Mouse (Mus musculus): ENCODE results near the gene Nudt19. TPM values are rescaled to one million over a fixed set of nuclear protein-coding genes. Genes with fewer than 3 reads are reported as not detected.

Gene Nudt19
- total and polyA plus RNA-seq, 2 experiments from 2014 or later = 76.6 to 133 TPM

GRCm38 (mm10) chr7:35590731-35591191 is 34.7 kb upstream of the Nudt19 start:
- peaks cover 39% of the 10 kb centered on the region for H3K36me3 ChIP-seq (replicated peaks; ENCODE audit: control insufficient read depth, insufficient read depth, low read length)
- 81% methylated on average over 10 of the region's 10 CpGs for WGBS
- TF ChIP-seq EP300 (IDR thresholded peaks at IDR 0.05; ENCODE audit: low read depth) (no peak), CTCF (IDR thresholded peaks at IDR 0.05; ENCODE audit: low read depth) (no peak)
- H3K27me3 ChIP-seq (ENCODE audit: control insufficient read depth, insufficient read depth, low read length) = no peaks in the 10 kb centered on the region
- H3K4me2 ChIP-seq (ENCODE audit: low read depth, low read length) = no peak overlapping the region
- no peaks in the 10 kb centered on the region for H3K9me3 ChIP-seq (replicated peaks; ENCODE audit: control insufficient read depth, low read length)
- ATAC-seq (ENCODE audit: insufficient read depth, low read depth) (no peak), DNase-seq (ENCODE audit: low spot score) (no peak)
- peaks cover 8% of the 10 kb centered on the region for H3K4me1 ChIP-seq (ENCODE audit: control insufficient read depth, insufficient read depth)
- H3K27ac ChIP-seq (ENCODE audit: low read depth) = peak overlapping the region; percentile 39
- H3K9ac ChIP-seq (replicated peaks; ENCODE audit: low read depth, low read length) = no peak overlapping the region
- H3K4me3 ChIP-seq (ENCODE audit: low read depth, low read length) = no peak overlapping the region

GRCm38 (mm10) chr7:35589485-35589884 is 33.4 kb upstream of the Nudt19 start:
- Histone ChIP-seq H3K4me3 (ENCODE audit: low read depth, low read length) (no peak overlapping the region), H3K27ac (ENCODE audit: low read depth) (no peak overlapping the region), H3K9me3 (replicated peaks; ENCODE audit: control insufficient read depth, low read length) (no peaks in the 10 kb centered on the region), H3K36me3 (replicated peaks; ENCODE audit: control insufficient read depth, insufficient read depth, low read length) (peaks cover 26% of the 10 kb centered on the region), H3K4me2 (ENCODE audit: low read depth, low read length) (no peak overlapping the region), H3K27me3 (ENCODE audit: control insufficient read depth, insufficient read depth, low read length) (peaks cover 7% of the 10 kb centered on the region), H3K4me1 (ENCODE audit: control insufficient read depth, insufficient read depth) (peaks cover 15% of the 10 kb centered on the region), H3K9ac (replicated peaks; ENCODE audit: low read depth, low read length) (no peak overlapping the region)
- WGBS = 74% methylated on average over 7 of the region's 7 CpGs
- TF ChIP-seq CTCF (IDR thresholded peaks at IDR 0.05; ENCODE audit: low read depth) (no peak), EP300 (IDR thresholded peaks at IDR 0.05; ENCODE audit: low read depth) (no peak)
- ATAC-seq (ENCODE audit: insufficient read depth, low read depth) (no peak), DNase-seq (ENCODE audit: low spot score) (no peak)

DNA sequence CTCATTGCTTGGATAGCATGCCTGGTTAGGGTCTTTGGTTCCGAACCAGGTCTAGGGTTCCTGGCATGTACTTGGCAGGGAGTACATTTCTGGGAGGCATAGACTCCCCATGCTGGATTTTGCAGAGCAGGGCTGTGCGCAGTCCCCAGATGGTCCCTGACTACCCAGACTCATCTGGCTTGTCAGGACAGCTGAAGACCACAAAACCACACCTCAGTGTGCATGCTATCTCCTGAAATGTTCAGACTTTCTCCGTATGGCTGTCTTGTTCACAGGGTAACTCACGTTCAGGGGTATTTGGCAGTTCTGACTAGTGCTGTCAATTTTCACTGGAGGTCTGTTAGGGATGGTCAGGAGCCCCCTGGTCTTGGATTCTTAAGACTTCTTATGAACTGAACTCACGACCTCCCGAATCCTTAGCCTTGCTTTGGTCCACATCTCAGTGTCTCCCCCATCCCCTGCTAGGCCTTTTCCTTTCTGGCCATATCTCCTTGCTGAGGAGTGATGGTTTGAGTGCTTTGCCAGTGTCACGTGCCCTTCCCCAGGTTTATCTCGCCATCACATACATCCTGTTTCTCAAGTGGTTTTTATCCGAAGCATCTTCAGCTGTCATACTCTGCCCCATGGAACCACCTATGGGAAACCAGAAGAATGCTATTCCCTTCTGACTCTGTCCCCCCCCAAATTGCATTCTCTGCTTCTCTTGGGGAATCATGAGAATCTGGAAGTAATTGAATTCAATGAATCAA is 32.8 kb upstream of the Nudt19 start:
- no peak for TF ChIP-seq CTCF (IDR thresholded peaks at IDR 0.05; ENCODE audit: low read depth)
- ATAC-seq (ENCODE audit: insufficient read depth, low read depth) = no peak
- 71% methylated on average over 9 of the region's 9 CpGs for WGBS
- H3K4me3 ChIP-seq (ENCODE audit: low read depth, low read length) = no peak overlapping the region
- no peak overlapping the region for H3K27ac ChIP-seq (ENCODE audit: low read depth)
- DNase-seq (ENCODE audit: low spot score) = no peak
- H3K36me3 ChIP-seq (replicated peaks; ENCODE audit: control insufficient read depth, insufficient read depth, low read length) = peaks cover 22% of the 10 kb centered on the region
- H3K27me3 ChIP-seq (ENCODE audit: control insufficient read depth, insufficient read depth, low read length) = peaks cover 13% of the 10 kb centered on the region
- H3K9ac ChIP-seq (replicated peaks; ENCODE audit: low read depth, low read length) = no peak overlapping the region
- no peaks in the 10 kb centered on the region for H3K9me3 ChIP-seq (replicated peaks; ENCODE audit: control insufficient read depth, low read length)
- H3K4me1 ChIP-seq (ENCODE audit: control insufficient read depth, insufficient read depth) = peaks cover 18% of the 10 kb centered on the region
- no peak overlapping the region for H3K4me2 ChIP-seq (ENCODE audit: low read depth, low read length)

GRCm38 (mm10) chr7:35587728-35588127 is 31.6 kb upstream of the Nudt19 start:
- Histone ChIP-seq H3K27me3 (ENCODE audit: control insufficient read depth, insufficient read depth, low read length) (peaks cover 24% of the 10 kb centered on the region), H3K4me3 (ENCODE audit: low read depth, low read length) (no peak overlapping the region), H3K36me3 (replicated peaks; ENCODE audit: control insufficient read depth, insufficient read depth, low read length) (peaks cover 11% of the 10 kb centered on the region; the same call in 1 of the 2 replicates), H3K9me3 (replicated peaks; ENCODE audit: control insufficient read depth, low read length) (no peaks in the 10 kb centered on the region), H3K4me1 (ENCODE audit: control insufficient read depth, insufficient read depth) (peaks cover 18% of the 10 kb centered on the region), H3K9ac (replicated peaks; ENCODE audit: low read depth, low read length) (no peak overlapping the region), H3K27ac (ENCODE audit: low read depth) (no peak overlapping the region), H3K4me2 (ENCODE audit: low read depth, low read length) (no peak overlapping the region)
- WGBS = 82% methylated on average over 5 of the region's 5 CpGs
- no peak for ATAC-seq (ENCODE audit: insufficient read depth, low read depth)
- TF ChIP-seq EP300 (IDR thresholded peaks at IDR 0.05; ENCODE audit: low read depth) (no peak), CTCF (IDR thresholded peaks at IDR 0.05; ENCODE audit: low read depth) (no peak)
- DNase-seq (ENCODE audit: low spot score) = no peak

DNA sequence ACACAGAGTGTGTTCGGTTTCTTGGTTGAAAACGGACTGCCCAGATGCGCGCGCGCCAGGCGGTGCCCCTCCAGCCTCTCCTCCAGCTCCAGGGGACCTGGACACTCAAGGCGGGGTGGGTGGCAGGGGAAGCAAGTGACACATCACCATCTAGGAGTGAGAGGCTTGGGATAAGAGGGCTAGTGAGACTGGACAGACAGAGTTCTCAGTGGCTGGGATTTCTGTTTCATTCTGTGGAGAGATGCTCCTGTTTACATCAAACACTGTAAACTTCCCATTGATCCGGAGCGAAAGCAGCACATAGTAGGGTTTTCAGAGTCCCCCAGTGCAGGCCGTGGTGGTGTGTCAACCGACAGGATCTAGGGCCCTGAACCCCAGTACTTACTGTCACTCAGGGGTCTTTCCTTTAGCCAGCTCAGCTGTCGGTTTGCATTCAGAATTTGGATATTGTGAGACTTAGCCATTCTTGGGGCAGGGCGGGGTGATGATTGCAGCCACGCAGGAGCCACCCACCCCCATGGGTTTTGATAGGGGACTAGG is 30.9 kb upstream of the Nudt19 start:
- H3K4me2 ChIP-seq (ENCODE audit: low read depth, low read length) = peak overlapping the region; percentile 87
- DNase-seq (ENCODE audit: low spot score) = no peak
- 24% methylated on average over 15 of the region's 15 CpGs for WGBS
- H3K4me1 ChIP-seq (ENCODE audit: control insufficient read depth, insufficient read depth) = peaks cover 18% of the 10 kb centered on the region
- H3K9me3 ChIP-seq (replicated peaks; ENCODE audit: control insufficient read depth, low read length) = no peaks in the 10 kb centered on the region
- peak overlapping the region; percentile 67; the same call in 1 of the 2 replicates for H3K9ac ChIP-seq (replicated peaks; ENCODE audit: low read depth, low read length)
- no peak for TF ChIP-seq EP300 (IDR thresholded peaks at IDR 0.05; ENCODE audit: low read depth)
- TF ChIP-seq CTCF (IDR thresholded peaks at IDR 0.05; ENCODE audit: low read depth) = no peak
- peak overlapping the region; percentile 81 for H3K4me3 ChIP-seq (ENCODE audit: low read depth, low read length)
- no peak overlapping the region for H3K27ac ChIP-seq (ENCODE audit: low read depth)
- H3K27me3 ChIP-seq (ENCODE audit: control insufficient read depth, insufficient read depth, low read length) = peaks cover 29% of the 10 kb centered on the region
- ATAC-seq (ENCODE audit: insufficient read depth, low read depth) = no peak
- H3K36me3 ChIP-seq (replicated peaks; ENCODE audit: control insufficient read depth, insufficient read depth, low read length) = peaks cover 4% of the 10 kb centered on the region; the same call in 1 of the 2 replicates
